Mouse (Mus musculus): ENCODE measurements around the gene Serpina1a.
"Not testable (repeated sequence)": the region's sequence is repeated elsewhere in the genome, so short reads cannot be mapped to it uniquely, and the experiment has no call there.

DNA sequence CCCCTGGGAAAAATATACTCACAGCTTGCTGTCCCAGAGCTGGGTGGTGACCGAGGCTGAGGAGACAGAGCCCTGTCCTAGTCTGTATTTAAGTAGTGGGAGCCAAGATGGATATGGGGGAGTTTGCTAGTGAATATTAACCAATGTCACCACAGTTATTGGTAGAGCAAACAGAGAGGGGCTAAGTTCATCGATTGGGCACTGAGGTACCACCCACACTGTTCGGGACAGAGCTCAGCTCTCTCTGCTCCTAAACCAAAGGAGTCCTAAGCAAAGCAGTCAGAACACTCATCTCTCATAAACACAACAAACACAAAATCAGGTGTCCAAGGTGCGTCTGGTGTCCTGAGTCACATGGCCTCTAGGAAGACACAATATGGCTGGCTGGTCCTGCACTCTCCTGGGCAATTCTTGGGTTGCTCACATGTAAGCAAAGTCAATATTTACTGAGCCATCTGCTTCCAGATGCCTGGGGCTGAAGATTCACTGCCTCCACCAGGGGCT is 41.5 kb upstream of the Serpina1a start, which contains the start of gene Serpina1c:
- TF ChIP-seq POLR2A, CTCF (IDR thresholded peaks at IDR 0.05; ENCODE audit: extremely low read depth, insufficient read depth, low read length): not testable (repeated sequence)

Data from cortical plate, adult 2 months (tissue).